Mouse (Mus musculus) G1E (cell line): ENCODE results near the gene Nol10.

ENCODE experiments used
- CTCF ChIP-seq: IDR thresholded peaks from 2 replicates; pipeline ENCODE4 v1.5.1; 2012; ENCODE audit warnings: low read depth, low read length, inconsistent platforms, mixed read lengths
- GATA2 ChIP-seq: IDR thresholded peaks from 2 replicates; pipeline ENCODE4 v1.6.1; 2012; ENCODE audit warnings: low read depth, low read length, inconsistent platforms, borderline replicate concordance

DNA sequence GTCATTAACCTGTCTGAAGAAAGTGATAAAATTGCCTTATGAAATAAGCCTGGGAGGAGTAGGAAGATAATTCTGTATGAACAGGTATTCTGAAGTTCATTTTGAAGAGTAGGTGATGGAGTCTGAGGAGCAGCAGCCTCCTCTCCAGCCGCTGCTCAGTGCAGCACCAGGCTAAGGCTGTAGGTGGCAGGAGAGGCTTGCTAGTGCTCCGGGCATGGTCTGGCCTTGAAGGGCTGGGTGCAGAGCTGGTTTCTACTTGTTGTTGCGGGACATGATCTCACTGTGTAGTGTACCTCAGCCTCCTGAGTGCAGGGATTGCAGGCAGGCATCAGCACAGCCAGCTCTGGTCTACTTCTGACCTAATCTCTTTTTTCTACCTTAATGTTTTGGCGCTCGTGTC lies 18.7 kb downstream of the Nol10 start:
- no peak for TF ChIP-seq CTCF
- TF ChIP-seq GATA2, result no peak
